Mouse (Mus musculus) heart, adult 9 months (tissue): Measurements from ENCODE around the gene Pcgf3.

Experiments
- DNase-seq, 2 experiments: peaks; one replicate each; pipeline ENCODE4 v3.0.0; 2022; ENCODE audit warnings: low spot score in 2 of 2

Gene Pcgf3

GRCm38 (mm10) chr5:108554041-108554440, 93.0 kb downstream of the Pcgf3 start:
- DNase-seq = no peak
